Mouse (Mus musculus): ENCODE results near the gene Vps37b.

The Vps37b gene

DNA sequence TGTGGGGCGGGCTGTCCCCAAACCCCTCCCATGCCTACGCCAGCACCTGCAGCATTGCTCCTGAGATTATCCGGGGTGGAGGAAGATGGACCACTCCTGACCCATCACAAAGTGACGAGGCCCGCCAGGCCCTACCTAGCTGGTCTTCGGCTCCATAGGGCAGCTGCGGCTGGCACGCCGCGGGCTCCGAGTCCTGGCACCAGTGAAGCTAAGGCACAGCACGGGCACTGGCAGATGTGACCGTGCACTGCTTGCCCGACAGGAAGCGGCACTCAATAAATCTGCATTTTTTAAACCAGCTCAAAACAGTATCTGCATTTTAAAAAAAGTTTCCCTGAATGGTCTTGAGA is 26.9 kb downstream of the Vps37b start:
- ATAC-seq (ENCODE audit: insufficient number of reproducible peaks, low FRiP score, low TSS enrichment) = no peak

GRCm38 (mm10) chr5:124004356-124005150 is 27.5 kb downstream of the Vps37b start:
- ATAC-seq (ENCODE audit: insufficient number of reproducible peaks, low FRiP score, low TSS enrichment) = no peak

DNA sequence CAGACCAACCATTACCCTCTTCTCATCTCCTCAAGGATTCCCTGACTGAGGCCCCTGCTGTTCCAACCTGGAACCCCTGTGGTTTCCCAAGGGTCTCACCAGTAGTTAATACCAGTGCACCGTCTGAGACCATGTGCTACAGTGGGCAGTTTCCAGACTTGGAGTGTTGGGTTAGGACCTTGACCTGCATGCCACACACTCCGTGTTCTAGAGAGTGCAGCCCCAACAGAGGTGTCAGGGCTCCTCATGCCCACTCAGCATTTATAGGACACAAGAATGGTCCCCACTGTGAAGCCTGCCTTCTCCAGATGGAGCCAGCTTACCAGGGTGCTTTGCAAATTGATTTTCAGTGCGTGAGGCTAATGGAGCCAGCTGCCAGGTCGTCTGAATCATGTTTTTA is 28.7 kb downstream of the Vps37b start:
- ATAC-seq (ENCODE audit: insufficient number of reproducible peaks, low FRiP score, low TSS enrichment) = no peak

DNA sequence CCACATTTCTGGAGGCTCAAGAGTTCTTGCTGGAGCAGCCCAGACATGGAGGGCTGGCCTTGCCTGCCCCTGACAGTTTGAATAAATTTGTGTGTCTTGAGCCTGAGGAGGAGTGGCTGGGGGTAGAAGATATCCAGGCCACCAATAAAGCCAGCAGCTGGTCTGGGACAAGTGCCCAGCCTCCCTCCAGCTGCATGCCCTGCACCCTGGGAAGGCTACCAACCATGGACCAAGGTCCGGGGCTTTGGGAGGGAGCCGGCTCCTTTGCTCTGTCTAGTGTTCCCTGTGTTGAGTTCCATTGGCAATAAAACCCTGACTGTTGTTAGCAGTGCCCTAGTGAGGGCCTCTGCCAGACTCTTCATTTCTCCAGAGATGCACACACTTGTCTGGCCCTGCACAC is 29.2 kb downstream of the Vps37b start:
- ATAC-seq (ENCODE audit: insufficient number of reproducible peaks, low FRiP score, low TSS enrichment) = no peak

DNA sequence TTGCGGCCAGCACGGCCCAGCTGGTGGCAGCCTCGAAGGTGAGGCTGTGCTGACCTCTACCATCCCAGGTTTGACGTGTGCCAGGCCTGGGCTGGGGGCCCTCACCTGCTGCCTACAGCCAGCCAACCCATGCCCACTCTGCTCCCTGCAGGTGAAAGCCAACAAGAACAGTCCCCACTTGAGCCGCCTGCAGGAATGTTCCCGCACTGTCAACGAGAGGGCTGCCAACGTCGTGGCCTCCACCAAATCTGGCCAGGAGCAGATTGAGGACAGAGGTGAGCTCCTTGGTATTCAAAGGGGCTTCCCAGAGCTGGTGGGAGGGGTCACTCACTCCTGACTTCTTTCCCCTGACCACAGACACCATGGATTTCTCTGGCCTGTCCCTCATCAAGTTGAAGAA is 30.8 kb downstream of the Vps37b start:
- no peak for ATAC-seq (ENCODE audit: insufficient number of reproducible peaks, low FRiP score, low TSS enrichment)

DNA sequence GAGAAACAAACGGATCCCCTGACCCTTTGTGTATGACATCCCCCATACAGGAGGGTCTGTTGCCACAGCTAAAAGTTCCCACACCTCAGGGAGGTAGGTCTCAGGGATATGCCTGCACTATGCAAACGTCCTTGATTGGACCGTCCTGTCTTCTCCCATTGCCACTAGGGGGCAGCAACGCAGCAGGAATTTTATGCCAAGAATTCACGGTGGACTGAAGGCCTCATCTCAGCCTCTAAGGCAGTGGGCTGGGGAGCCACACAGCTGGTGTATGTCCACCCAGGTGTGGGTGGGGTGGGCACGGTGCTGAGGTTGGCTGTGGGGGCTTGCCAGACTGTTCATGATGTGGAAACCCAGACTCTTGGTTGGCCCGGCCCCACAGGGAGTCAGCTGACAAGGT is 31.2 kb downstream of the Vps37b start:
- no peak; the same call in 1 of the 2 replicates for ATAC-seq (ENCODE audit: insufficient number of reproducible peaks, low FRiP score, low TSS enrichment)

GRCm38 (mm10) chr5:123998370-123998769 is 33.7 kb downstream of the Vps37b start:
- ATAC-seq (ENCODE audit: insufficient number of reproducible peaks, low FRiP score, low TSS enrichment) = no peak

GRCm38 (mm10) chr5:123997811-123998210 is 34.3 kb downstream of the Vps37b start:
- no peak for ATAC-seq (ENCODE audit: insufficient number of reproducible peaks, low FRiP score, low TSS enrichment)

GRCm38 (mm10) chr5:123997211-123997751 is 34.8 kb downstream of the Vps37b start:
- no peak for ATAC-seq (ENCODE audit: insufficient number of reproducible peaks, low FRiP score, low TSS enrichment)

- ATAC-seq (ENCODE audit: insufficient number of reproducible peaks, low FRiP score, low TSS enrichment) = no peak
Measured at GRCm38 (mm10) chr5:123996695-123997094, 35.4 kb downstream of the Vps37b start.

- no peak for ATAC-seq (ENCODE audit: insufficient number of reproducible peaks, low FRiP score, low TSS enrichment)
Measured at GRCm38 (mm10) chr5:123996194-123996593, 35.9 kb downstream of the Vps37b start.

DNA sequence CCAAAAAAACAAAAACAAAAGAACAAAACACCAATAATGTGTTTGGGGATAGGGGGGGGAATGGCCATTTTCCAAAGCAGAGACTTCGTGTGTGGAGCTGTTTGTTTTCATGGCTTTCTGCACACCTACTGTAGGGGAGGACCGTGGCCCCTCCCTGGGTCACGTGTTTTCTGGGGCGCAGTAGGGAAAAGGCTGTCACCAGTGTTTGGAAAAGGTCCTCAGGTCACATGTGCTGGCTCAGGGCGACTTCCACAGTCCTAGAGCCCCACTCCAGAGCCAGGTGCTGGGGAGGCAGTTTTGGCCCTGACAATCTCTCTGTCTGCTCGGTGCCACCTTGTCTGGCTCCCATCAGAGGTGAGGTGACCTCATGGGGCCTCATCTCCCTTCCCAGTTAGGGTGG is 36.7 kb downstream of the Vps37b start:
- ATAC-seq (ENCODE audit: insufficient number of reproducible peaks, low FRiP score, low TSS enrichment) = no peak

DNA sequence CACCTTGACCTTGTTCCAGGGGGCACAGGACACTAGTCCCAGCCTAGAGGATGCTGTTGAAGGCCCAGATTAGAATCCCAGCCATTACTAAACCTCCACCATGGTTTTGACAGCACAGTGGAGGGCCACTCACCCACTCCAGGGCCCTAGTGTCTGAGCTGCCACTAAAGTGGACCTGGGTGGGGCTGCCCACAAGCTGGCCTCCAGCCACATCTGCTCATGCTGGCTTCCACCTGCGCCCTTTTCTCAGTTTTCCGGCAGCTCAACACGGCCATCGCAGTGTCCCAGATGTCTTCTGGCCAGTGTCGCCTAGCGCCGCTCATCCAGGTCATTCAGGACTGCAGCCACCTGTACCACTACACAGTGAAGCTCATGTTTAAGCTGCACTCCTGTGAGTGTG is 37.6 kb downstream of the Vps37b start:
- no peak for ATAC-seq (ENCODE audit: insufficient number of reproducible peaks, low FRiP score, low TSS enrichment)

GRCm38 (mm10) chr5:123993263-123994036 is 38.6 kb downstream of the Vps37b start:
- ATAC-seq (ENCODE audit: insufficient number of reproducible peaks, low FRiP score, low TSS enrichment) = no peak

- no peak for ATAC-seq (ENCODE audit: insufficient number of reproducible peaks, low FRiP score, low TSS enrichment)
Measured at GRCm38 (mm10) chr5:123992794-123993193, 39.3 kb downstream of the Vps37b start.

DNA sequence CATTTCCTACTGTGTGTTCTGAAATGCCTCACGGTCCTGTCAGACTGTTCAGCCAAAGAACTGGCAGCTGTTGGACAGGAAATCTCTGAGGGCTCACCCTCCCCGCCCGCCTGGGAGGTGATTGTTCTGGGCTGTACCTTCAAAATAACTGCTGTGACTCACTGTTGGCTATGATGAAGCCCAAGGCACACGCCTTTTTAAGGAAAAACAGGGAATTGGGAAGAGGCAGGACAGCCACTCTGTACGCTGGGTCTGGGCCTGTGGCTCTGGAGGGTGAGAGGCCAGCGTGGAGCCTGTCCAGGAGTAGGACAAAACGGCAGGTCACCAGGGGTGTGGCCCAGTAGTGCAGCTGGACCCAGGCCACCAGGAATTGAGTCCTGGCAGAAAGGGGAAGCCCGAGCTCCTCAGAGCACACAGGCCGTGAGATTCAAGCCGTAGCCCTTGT is 39.9 kb downstream of the Vps37b start:
- no peak for ATAC-seq (ENCODE audit: insufficient number of reproducible peaks, low FRiP score, low TSS enrichment)

- no peak for ATAC-seq (ENCODE audit: insufficient number of reproducible peaks, low FRiP score, low TSS enrichment)
Measured at GRCm38 (mm10) chr5:123991321-123991720, 40.7 kb downstream of the Vps37b start.

DNA sequence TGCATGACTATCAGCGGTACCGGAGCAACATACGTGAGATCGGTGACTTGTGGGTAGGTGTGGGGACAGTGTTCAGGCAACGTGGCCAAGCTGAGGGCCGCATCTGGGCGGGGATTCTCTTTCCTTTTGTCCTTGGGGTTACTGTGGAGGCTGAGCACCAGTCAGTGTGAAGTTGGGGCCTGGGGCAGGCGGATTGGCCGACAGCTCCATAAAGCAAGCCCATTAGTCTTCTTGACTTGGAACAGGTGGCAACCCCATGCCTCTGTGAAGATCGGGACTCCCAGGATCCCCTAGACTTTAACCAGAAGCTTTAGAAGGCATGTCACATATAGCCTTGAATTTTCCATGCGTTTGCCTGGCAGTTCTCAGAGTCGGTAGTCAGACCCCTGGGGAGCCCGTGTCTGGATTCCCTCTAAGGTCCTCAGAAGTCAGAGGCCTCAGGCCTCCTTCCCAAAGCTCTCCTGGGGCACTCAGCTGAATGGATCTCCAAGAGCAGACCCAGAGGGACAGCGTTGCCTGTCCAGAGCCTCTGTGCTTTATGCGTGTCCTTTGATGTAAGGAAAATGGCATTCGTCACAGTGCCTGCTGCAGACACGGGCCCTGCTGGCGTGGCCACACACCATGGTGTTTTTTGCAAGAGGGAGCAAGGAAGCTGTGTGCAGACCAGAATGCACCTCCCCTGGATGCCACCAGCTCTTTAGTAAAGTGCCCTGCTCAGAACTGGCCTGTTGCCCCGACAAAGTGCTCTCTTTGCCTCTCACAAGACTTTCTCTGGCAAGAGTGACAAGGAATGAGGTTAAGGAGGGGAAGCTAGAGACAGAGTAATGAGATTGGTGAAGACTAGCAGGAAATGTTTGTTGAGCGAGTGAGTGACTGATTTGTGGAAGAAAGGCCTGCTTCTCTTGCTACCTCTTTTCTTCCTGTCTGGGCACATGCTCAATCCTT is 41.9 kb downstream of the Vps37b start:
- no peak for ATAC-seq (ENCODE audit: insufficient number of reproducible peaks, low FRiP score, low TSS enrichment)

DNA sequence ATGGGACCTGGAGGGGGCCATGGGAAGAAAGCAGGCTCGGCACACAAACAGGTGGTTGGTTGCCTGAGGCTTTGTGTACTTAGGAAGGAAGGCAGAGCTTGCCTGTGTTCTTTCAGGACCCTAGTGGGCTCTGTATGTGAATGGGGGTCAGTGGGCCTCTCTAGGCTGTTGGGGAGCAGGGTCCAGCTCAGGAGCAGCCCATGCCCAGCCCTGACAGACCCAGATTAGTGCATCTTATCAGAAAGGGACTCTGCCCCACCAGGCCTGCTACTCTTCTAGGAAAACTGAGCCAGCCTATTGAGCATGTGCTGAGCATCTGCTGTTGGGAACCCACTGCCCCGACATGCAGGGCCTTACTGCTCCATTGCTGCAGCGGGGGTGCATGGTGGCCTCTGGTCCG is 44.6 kb downstream of the Vps37b start:
- no peak for ATAC-seq (ENCODE audit: insufficient number of reproducible peaks, low FRiP score, low TSS enrichment)

GRCm38 (mm10) chr5:123986925-123987324 is 45.1 kb downstream of the Vps37b start:
- ATAC-seq (ENCODE audit: insufficient number of reproducible peaks, low FRiP score, low TSS enrichment) = no peak

All from cerebellum, adult (tissue).